Mouse (Mus musculus): ENCODE measurements at regions not wholly inside any gene's neighbourhood (a gene's known extent, or its start where the extent isn't known, plus 50 kb on each side); places are given as distances from the start of the nearest gene placed in this dataset.
"Not testable (repeated sequence)": the region's sequence is repeated elsewhere in the genome, so short reads cannot be mapped to it uniquely, and the experiment has no call there.

DNA sequence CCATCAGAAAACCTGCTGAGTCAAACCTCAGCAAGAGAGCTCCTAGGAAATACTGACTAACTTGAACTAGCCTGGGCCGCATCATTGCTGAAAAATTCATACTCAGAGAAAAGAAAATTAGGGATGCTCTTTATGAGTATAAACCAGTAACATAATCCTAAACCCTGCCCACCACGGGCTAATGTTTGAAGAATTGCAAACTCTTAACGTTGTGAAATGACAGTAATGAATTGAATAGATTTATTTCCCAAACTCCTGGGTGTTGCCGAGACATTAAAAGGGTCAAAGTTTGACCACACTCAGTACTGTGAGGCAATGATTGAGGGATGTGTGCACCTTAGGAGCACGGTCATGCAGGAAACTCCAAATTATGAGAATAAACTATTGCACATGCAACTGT is 125.3 kb downstream of the Gipc2 start:
- TF ChIP-seq CTCF (IDR thresholded peaks at IDR 0.05; ENCODE audit: low read depth) (no peak), EP300 (IDR thresholded peaks at IDR 0.05; ENCODE audit: low read depth) (no peak)
- no peak for DNase-seq (ENCODE audit: low read depth in 3 of 3, low spot score in 3 of 3)
- Histone ChIP-seq H3K4me3 (ENCODE audit: insufficient read depth in 1 of 2, low read depth in 2 of 2, low read length in 2 of 2) (no peak overlapping the region), H3K9ac (replicated peaks) (no peak overlapping the region), H3K36me3 (replicated peaks; ENCODE audit: control insufficient read depth, insufficient read depth, low read depth) (no peaks in the 10 kb centered on the region), H3K27ac (no peak overlapping the region), H3K4me1 (replicated peaks; ENCODE audit: control insufficient read depth in 2 of 2, insufficient read depth in 2 of 2, low read length in 1 of 2) (no peaks in the 10 kb centered on the region), H3K27me3 (ENCODE audit: control insufficient read depth, insufficient read depth, low read length) (no peaks in the 10 kb centered on the region), H3K4me2 (ENCODE audit: low read depth) (no peak overlapping the region), H3K9me3 (ENCODE audit: control insufficient read depth, low read length) (no peaks in the 10 kb centered on the region)
- ATAC-seq (ENCODE audit: insufficient read depth), result no peak
- 60% methylated on average over 5 of the region's 5 CpGs for WGBS (ENCODE audit: insufficient replicate concordance)

DNA sequence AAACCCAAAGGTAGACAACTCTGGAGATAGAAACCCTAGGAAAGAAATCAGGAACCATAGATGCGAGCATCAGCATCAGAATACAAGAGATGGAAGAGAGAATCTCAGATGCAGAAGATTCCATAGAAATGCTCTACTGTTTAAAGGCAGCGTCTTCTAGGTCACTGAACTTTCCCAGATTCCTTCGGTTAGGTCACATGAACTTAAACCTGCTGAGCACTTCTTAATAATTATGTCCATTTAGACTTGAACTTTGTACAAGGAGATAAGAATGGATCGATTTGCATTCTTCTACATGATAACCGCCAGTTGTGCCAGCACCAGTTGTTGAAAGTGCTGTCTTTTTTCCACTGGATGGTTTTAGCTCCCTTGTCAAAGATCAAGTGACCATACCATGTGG is 129.2 kb downstream of the Gipc2 start:
- not testable (repeated sequence) for H3K4me1 ChIP-seq (replicated peaks; ENCODE audit: control insufficient read depth in 2 of 2, insufficient read depth in 2 of 2, low read length in 1 of 2); H3K27ac ChIP-seq; H3K27me3 ChIP-seq (ENCODE audit: control insufficient read depth, insufficient read depth, low read length); DNase-seq (ENCODE audit: low read depth in 3 of 3, low spot score in 3 of 3); H3K9ac ChIP-seq (replicated peaks); H3K9me3 ChIP-seq (ENCODE audit: control insufficient read depth, low read length); ATAC-seq (ENCODE audit: insufficient read depth); H3K4me2 ChIP-seq (ENCODE audit: low read depth); H3K36me3 ChIP-seq (replicated peaks; ENCODE audit: control insufficient read depth, insufficient read depth, low read depth); H3K4me3 ChIP-seq (ENCODE audit: insufficient read depth in 1 of 2, low read depth in 2 of 2, low read length in 2 of 2)
- WGBS (ENCODE audit: insufficient replicate concordance), result 65% methylated on average over 5 of the region's 5 CpGs

DNA sequence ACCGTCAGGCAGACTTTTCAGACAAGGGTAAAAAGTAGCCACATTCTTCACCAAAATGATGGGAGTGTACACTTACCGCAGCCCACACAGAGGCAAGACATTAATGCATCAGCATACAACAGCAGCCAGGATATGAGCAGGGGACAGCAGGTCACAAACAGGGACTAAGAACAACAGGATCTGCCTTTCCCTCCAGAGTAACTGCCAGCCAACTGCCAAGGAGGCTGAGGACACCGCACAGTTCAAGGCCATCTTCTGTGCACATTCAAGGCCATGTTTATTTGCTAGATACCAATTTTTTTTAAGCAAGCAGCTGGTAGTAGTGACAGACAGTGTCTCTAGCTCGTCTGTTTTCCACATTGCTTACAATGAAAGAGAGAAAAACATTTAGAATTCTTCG is 130.6 kb downstream of the Gipc2 start:
- Histone ChIP-seq H3K4me2 (ENCODE audit: low read depth) (no peak overlapping the region), H3K4me3 (ENCODE audit: insufficient read depth in 1 of 2, low read depth in 2 of 2, low read length in 2 of 2) (no peak overlapping the region), H3K4me1 (replicated peaks; ENCODE audit: control insufficient read depth in 2 of 2, insufficient read depth in 2 of 2, low read length in 1 of 2) (no peaks in the 10 kb centered on the region), H3K9me3 (ENCODE audit: control insufficient read depth, low read length) (no peaks in the 10 kb centered on the region), H3K27me3 (ENCODE audit: control insufficient read depth, insufficient read depth, low read length) (no peaks in the 10 kb centered on the region), H3K9ac (replicated peaks) (no peak overlapping the region), H3K36me3 (replicated peaks; ENCODE audit: control insufficient read depth, insufficient read depth, low read depth) (no peaks in the 10 kb centered on the region), H3K27ac (no peak overlapping the region)
- DNase-seq (ENCODE audit: low read depth in 3 of 3, low spot score in 3 of 3) (no peak), ATAC-seq (ENCODE audit: insufficient read depth) (no peak)
- TF ChIP-seq CTCF (IDR thresholded peaks at IDR 0.05; ENCODE audit: low read depth) (no peak), EP300 (IDR thresholded peaks at IDR 0.05; ENCODE audit: low read depth) (no peak)
- 65% methylated on average over 5 of the region's 5 CpGs for WGBS (ENCODE audit: insufficient replicate concordance)

DNA sequence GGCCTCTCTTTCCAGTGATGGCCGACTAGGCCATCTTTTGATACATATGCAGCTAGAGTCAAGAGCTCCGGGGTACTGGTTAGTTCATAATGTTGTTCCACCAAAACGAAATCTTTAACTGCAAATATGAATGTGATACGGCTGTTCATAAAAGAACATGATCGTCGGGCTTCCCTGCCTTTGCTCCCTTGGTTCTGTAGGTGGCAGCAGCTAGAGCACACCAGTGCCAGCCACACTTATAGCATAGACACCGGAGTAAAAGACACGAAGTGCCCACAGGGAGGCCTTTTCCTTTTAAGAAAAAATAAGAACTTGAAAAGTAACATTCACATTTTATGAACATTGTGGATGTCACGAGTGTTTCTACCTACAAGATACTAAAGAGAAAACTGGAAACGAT is 131.3 kb downstream of the Gipc2 start:
- TF ChIP-seq EP300 (IDR thresholded peaks at IDR 0.05; ENCODE audit: low read depth), result no peak
- no peak for TF ChIP-seq CTCF (IDR thresholded peaks at IDR 0.05; ENCODE audit: low read depth)
- no peak for ATAC-seq (ENCODE audit: insufficient read depth)
- no peaks in the 10 kb centered on the region for H3K4me1 ChIP-seq (replicated peaks; ENCODE audit: control insufficient read depth in 2 of 2, insufficient read depth in 2 of 2, low read length in 1 of 2)
- no peaks in the 10 kb centered on the region for H3K27me3 ChIP-seq (ENCODE audit: control insufficient read depth, insufficient read depth, low read length)
- no peak overlapping the region for H3K4me2 ChIP-seq (ENCODE audit: low read depth)
- DNase-seq (ENCODE audit: low read depth in 3 of 3, low spot score in 3 of 3), result no peak
- no peaks in the 10 kb centered on the region for H3K36me3 ChIP-seq (replicated peaks; ENCODE audit: control insufficient read depth, insufficient read depth, low read depth)
- no peaks in the 10 kb centered on the region for H3K9me3 ChIP-seq (ENCODE audit: control insufficient read depth, low read length)
- H3K27ac ChIP-seq, result no peak overlapping the region
- 60% methylated on average over 9 of the region's 10 CpGs for WGBS (ENCODE audit: insufficient replicate concordance)
- no peak overlapping the region for H3K4me3 ChIP-seq (ENCODE audit: insufficient read depth in 1 of 2, low read depth in 2 of 2, low read length in 2 of 2)
- no peak overlapping the region for H3K9ac ChIP-seq (replicated peaks)

DNA sequence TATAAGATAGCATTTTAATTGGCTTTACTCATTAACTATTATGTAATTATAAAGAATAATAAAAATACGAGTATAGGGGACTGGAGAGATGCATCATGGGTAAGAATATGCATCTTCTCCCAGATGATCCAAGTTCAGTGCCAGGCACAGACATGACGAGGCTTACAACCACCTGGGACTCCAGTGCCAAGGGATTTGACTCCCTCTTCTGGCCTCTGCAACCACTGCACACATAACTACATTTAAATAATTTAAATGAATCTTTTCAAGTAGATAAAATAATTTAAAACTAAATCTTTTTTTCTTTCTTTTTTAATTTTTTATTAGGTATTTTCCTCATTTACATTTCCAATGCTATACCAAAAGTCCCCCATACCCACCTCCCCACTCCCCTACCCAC is 131.8 kb downstream of the Gipc2 start:
- Histone ChIP-seq H3K4me3 (ENCODE audit: insufficient read depth in 1 of 2, low read depth in 2 of 2, low read length in 2 of 2) (no peak overlapping the region), H3K36me3 (replicated peaks; ENCODE audit: control insufficient read depth, insufficient read depth, low read depth) (no peaks in the 10 kb centered on the region), H3K27me3 (ENCODE audit: control insufficient read depth, insufficient read depth, low read length) (no peaks in the 10 kb centered on the region), H3K9me3 (ENCODE audit: control insufficient read depth, low read length) (no peaks in the 10 kb centered on the region), H3K9ac (replicated peaks) (no peak overlapping the region), H3K4me2 (ENCODE audit: low read depth) (no peak overlapping the region), H3K4me1 (replicated peaks; ENCODE audit: control insufficient read depth in 2 of 2, insufficient read depth in 2 of 2, low read length in 1 of 2) (no peaks in the 10 kb centered on the region), H3K27ac (no peak overlapping the region)
- no peak for DNase-seq (ENCODE audit: low read depth in 3 of 3, low spot score in 3 of 3)
- TF ChIP-seq EP300 (IDR thresholded peaks at IDR 0.05; ENCODE audit: low read depth) (no peak), CTCF (IDR thresholded peaks at IDR 0.05; ENCODE audit: low read depth) (0 out of 2 replicates have a peak, but pooled peaks have one; percentile 6)
- WGBS (ENCODE audit: insufficient replicate concordance), result 52% methylated on average over 2 of the region's 2 CpGs
- no peak for ATAC-seq (ENCODE audit: insufficient read depth)

All from liver, embryonic 14.5 days (tissue).